Mouse (Mus musculus): Measurements from ENCODE around the gene Camk2n2.
"Not testable (repeated sequence)": the region's sequence is repeated elsewhere in the genome, so short reads cannot be mapped to it uniquely, and the experiment has no call there.

Camk2n2 gene

DNA sequence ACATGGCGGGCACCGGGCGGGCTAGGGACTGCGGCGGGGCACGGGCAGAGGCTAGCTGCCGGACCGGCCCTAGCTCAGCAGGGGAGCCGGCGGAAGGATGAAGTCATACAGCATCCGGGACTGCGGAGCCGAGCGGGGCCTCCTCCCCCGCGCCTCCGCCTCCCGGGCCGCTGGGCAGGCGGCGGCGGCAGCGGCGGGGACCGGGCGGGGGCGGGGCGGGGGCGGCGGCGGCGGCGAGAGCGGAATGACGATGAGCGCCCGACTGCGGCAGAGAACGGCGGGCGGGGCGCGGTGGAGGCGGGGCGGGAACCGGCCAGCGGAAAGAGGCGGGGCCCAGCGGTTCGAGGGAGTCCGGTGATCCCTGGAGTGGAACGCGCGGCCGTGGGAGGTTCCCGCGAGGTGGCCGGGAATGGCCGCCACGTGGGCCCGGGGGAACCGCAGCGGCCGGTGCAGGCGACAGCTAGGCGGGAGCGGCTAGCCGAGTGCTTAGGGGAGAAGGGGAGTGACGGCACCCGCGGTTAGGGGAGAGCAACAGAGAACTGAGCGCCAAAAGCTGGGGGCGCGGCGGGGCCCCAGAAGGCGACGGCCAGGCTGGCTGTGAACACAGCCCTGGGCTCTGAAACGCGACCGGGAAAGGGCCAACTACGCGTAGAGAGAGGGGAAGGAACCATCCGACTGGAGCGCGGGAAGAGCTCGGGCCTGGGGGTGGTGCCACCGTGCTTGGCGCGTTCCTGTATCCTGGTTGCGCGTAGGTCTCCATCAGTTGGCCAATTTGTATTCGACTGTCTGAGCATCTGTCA, at the start of gene Camk2n2:
Camk2n2 (minus strand) TSS at position 97 of the 800 bp plus-strand sequence.
- peak; percentile 73 for DNase-seq (ENCODE audit: low spot score)

- no peak for DNase-seq (ENCODE audit: low spot score)
These were observed 49.2 kb upstream of the Camk2n2 start for GRCm38 (mm10) chr16:20670291-20670690.

DNA sequence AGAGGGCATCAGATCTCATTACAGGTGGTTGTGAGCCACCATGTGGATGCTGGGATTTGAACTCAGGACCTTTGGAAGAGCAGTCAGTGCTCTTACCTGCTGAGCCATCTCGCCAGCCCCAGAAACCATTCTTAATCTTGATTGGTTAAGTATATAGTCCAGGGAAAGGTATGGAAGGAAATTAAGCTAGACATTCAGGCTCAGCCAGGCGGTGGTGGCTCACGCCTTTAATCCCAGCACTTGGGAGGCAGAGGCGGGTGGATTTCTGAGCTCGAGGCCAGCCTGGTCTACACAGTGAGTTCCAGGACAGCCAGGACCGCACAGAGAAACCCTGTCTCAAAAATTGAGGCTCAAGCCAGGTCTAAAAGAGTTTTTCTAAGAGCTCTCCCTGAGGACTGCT, 46.9 kb upstream of the Camk2n2 start, which contains the start of gene Eif4g1:
Eif4g1 (plus strand) TSS at position 301 of the 400 bp plus-strand sequence.
- not testable (repeated sequence) for DNase-seq (ENCODE audit: low spot score)

GRCm38 (mm10) chr16:20657661-20658060, 36.6 kb upstream of the Camk2n2 start:
- no peak for DNase-seq (ENCODE audit: low spot score)

DNA sequence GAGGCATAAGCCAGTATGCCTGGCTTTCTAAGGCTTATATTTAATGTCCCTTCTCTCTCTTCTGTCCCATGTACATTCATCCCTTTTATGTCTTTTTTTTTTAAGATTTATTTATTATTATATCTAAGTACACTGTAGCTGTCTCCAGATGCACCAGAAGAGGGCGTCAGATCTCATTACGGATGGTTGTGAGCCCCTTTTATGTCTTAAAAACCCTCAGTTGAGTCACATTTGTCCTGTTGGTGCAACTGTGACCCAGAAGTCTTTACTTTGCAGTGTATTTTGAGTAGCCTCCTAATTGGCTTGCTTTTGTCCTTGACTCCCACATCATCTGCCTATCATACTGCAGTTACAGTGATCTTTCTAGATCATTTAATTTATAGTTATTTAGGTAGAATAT, 32.2 kb upstream of the Camk2n2 start:
- no peak for DNase-seq (ENCODE audit: low spot score)

DNA sequence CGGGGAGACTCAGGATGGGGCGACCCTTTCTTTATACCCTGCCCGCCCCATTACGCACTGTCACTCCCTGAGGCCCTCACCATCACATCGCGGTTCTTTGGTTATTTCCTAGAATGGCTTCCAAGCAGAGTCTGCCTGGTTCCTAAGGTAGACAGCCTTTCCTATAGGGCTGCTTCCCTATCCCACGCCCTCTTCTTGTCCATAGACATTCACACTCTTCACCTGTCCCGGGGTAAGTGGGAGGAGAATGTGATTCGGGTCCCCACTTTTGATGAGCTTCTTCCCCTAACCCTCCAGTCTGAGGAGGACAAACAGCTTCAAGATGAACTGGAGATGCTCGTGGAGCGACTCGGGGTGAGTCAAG, 30.8 kb upstream of the Camk2n2 start:
- no peak for DNase-seq (ENCODE audit: low spot score)

GRCm38 (mm10) chr16:20651076-20651946, 30.2 kb upstream of the Camk2n2 start, which contains the start of gene Psmd2:
Gene Psmd2 (plus strand): TSS chr16:20651652.
- peak; percentile 97 for DNase-seq (ENCODE audit: low spot score)

DNA sequence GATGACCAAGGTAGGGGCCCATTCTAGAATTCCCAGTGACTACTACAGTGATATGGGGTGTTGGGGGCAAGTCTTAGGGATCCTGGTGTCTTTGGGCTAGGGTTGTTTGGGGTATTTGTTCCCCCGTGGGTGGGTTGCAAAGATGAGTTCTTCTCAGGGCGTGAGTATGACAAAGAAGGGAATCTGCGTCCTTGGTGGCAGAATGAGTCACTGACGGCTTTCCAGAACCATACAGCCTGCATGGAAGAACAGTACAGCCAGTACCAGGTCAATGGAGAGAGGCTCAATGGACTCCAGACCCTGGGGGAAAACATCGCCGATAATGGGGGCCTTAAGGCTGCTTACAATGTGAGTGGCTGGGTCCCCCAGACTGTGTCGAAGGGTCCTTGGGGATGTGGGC, 22.8 kb upstream of the Camk2n2 start:
- DNase-seq (ENCODE audit: low spot score): no peak

DNA sequence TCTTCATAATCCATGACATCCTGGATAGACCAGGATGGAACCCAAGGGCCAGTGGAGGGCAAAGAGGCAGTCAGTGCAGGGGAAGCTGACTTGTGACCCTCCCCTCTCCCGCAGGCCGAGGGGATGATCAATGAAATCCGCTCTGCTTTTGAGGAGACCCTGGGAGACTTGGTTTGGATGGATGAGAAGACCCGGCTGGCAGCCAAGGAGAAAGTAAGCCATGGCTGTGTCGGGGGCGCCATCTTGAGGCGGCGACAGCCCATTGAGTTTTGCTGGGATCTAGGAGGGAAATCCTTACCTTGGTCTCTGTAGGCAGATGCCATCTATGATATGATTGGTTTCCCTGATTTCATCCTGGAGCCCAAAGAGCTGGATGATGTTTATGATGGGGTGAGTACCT, 21.1 kb upstream of the Camk2n2 start:
- DNase-seq (ENCODE audit: low spot score): peak; percentile 71

GRCm38 (mm10) chr16:20638367-20638766, 17.3 kb upstream of the Camk2n2 start:
- no peak for DNase-seq (ENCODE audit: low spot score)

DNA sequence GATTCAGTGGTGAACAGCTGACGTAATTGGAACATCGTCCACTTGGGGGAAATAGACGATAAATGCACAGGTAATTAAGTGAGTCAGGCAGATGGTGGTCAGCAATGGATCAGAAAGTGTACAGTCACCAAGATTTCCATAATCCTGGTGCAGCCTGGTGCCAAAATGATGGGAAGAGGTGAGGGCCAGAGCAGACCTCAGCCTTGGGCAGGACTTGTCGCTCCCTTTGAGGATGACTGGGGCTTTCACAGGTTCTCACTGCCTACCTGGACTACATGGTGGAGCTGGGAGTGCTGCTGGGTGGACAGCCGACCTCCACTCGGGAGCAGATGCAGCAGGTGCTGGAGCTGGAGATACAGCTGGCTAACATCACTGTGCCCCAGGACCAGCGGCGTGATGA, 16.3 kb upstream of the Camk2n2 start:
- no peak for DNase-seq (ENCODE audit: low spot score)

GRCm38 (mm10) chr16:20629731-20630634, 8.9 kb upstream of the Camk2n2 start, which contains the start of gene Ece2:
Gene Ece2 (plus strand): TSS chr16:20629828.
- DNase-seq (ENCODE audit: low spot score): peak; percentile 48

- no peak for DNase-seq (ENCODE audit: low spot score)
These were observed 7.8 kb upstream of the Camk2n2 start for GRCm38 (mm10) chr16:20628871-20629391.

DNA sequence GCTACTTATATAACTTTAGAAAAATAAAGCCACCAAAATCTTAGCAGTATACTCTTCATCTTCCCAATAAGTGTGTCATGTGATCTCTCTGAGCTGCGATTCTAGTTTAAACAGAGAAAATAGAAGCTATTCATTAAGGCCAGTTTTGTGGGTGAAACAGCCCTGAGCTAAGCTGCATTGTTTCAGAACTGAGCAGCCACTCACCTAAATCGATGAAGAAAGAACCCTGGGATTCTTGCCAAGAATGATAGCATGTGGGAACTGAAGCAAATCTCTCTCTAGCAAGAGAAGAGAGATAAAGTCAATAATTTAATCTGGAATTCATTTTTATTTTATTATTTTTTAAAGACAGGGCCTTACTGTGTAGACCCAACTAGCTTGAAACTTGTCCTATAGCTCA, 2.1 kb upstream of the Camk2n2 start:
- DNase-seq (ENCODE audit: low spot score): no peak

GRCm38 (mm10) chr16:20621991-20622685, 1.1 kb upstream of the Camk2n2 start:
- DNase-seq (ENCODE audit: low spot score): peak; percentile 64

DNA sequence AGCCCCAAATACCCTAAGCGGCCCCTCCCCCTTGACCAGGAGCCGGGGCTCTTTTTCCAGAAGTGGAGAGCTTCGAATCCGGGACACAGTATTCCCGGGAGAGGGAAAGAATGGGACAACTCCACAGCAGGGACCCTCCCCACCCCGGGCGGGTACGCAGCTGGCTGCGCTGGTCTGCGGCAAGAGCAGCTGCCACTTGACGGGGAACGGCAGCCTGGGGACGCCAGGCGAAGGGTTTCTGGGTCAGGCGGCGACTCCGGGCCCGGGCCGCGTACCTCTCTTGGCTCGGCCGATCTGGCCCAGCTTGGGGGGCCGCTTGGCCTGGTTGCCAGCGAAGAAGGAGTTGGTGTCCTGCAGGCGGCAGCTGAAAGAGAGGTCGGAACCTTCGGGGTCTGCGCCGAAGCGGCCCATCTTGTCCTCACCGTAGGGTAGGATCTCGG, 316 bp downstream of the Camk2n2 start:
- DNase-seq (ENCODE audit: low spot score): no peak

- no peak for DNase-seq (ENCODE audit: low spot score)
These were observed 720 bp downstream of the Camk2n2 start for GRCm38 (mm10) chr16:20620399-20620735.

GRCm38 (mm10) chr16:20619541-20620398, 1.3 kb downstream of the Camk2n2 start:
- DNase-seq (ENCODE audit: low spot score): peak; percentile 46

- peak; percentile 86 for DNase-seq (ENCODE audit: low spot score)
These were observed 9.5 kb downstream of the Camk2n2 start, which contains the start of the genes Eef1akmt4, Gm49333 and Alg3 for GRCm38 (mm10) chr16:20611357-20612227. Gene Eef1akmt4 (plus strand): TSS chr16:20611593. Gene Gm49333 (plus strand): TSS chr16:20611610. Gene Alg3 (minus strand): TSS chr16:20611735.
